Mouse (Mus musculus) MN1 (cell line): ENCODE results near the gene Map7d1.

Experiments used
- DNase-seq: peaks from one replicate; pipeline ENCODE4 v3.0.0-alpha.2; 2016; ENCODE audit warnings: low spot score

Map7d1 gene

DNA sequence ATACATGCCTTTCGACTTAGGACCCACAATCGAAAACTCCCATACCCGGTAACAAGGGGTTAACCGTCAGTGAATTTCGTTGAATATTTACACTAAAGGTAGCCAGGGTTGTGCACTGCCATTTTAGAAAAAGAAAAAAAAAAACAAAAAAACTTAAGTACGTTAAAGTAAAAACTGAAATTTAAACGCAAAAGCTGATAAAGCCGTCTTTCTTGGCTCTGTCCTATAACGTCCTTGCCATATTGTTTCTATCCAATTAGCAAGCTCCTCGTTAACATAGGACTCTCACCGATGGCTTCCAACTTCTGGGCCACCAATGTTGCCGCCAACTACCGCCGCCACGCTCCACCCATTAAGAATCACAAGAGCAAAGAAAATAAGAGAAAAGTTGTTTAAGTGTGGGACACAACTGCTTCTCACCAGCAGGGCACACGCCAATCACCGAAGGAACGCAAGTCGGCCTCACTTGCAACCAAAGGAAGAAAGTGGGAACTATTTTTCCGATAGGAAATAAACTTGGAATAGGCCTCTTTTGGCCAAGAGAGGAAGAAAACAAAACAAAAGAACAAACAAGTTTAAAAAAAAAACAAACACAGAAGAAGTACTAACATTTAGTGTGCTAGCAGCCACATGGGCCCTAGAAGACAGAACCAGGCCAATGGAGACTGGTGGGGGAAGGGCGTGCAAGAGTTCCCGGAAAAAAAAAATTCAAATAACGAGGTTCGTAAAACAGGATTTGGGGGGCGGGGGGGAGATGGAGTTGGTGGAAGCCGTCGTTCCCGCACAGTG is 54.4 kb downstream of the Map7d1 start:
- peak; percentile 70 for DNase-seq

- no peak for DNase-seq
Observed at GRCm38 (mm10) chr4:126200656-126201055, 55.5 kb downstream of the Map7d1 start.

DNA sequence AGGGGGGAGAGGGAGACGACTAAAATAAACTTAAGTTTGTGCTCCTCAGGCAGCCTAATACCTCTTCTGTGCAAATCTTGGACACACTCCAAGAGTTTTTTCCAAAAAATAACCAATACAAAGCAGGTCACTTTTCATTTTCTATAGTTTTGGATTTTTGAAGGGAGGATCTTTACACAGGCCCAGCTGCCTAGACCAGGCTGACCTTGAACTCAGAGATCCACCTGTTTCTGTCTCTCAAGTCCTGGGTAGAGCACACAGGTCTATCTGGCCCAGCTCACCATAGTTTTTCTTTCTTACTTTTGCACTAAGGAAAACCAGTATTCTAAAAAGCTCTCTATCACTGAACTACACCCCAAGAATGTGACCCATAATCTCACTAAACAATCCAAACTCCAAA is 56.1 kb downstream of the Map7d1 start:
- DNase-seq: no peak

GRCm38 (mm10) chr4:126199556-126199955 is 56.6 kb downstream of the Map7d1 start:
- no peak for DNase-seq

- no peak for DNase-seq
Observed at GRCm38 (mm10) chr4:126197485-126197884, 58.7 kb downstream of the Map7d1 start.

- no peak for DNase-seq
Observed at GRCm38 (mm10) chr4:126194916-126195315, 61.2 kb downstream of the Map7d1 start.

- DNase-seq: no peak
Observed at GRCm38 (mm10) chr4:126194216-126194615, 61.9 kb downstream of the Map7d1 start.

GRCm38 (mm10) chr4:126190636-126191035 is 65.5 kb downstream of the Map7d1 start:
- DNase-seq: no peak

DNA sequence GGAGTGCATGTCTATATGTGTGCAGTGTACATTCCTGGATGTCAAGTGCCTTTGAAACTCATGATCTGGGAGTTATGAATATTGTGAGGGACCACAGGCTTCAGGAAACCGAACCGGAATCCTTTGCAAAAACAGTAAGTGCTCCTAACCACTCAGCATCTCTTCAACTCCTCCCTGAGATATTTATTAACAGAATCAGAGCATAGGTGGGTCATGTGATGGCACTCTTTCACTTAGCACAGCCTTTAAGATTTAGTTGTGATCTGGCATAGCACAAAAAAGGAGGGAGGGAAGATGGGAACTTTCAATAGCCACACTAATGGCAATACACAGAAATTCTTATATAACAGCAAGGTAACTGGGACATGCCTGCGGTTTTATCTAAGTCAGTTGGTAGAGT is 69.0 kb downstream of the Map7d1 start:
- no peak for DNase-seq

GRCm38 (mm10) chr4:126183034-126183433 is 73.1 kb downstream of the Map7d1 start:
- DNase-seq: no peak
